8 mouse cellular contexts compared by ENCODE assay signal in the genomic region with DNA sequence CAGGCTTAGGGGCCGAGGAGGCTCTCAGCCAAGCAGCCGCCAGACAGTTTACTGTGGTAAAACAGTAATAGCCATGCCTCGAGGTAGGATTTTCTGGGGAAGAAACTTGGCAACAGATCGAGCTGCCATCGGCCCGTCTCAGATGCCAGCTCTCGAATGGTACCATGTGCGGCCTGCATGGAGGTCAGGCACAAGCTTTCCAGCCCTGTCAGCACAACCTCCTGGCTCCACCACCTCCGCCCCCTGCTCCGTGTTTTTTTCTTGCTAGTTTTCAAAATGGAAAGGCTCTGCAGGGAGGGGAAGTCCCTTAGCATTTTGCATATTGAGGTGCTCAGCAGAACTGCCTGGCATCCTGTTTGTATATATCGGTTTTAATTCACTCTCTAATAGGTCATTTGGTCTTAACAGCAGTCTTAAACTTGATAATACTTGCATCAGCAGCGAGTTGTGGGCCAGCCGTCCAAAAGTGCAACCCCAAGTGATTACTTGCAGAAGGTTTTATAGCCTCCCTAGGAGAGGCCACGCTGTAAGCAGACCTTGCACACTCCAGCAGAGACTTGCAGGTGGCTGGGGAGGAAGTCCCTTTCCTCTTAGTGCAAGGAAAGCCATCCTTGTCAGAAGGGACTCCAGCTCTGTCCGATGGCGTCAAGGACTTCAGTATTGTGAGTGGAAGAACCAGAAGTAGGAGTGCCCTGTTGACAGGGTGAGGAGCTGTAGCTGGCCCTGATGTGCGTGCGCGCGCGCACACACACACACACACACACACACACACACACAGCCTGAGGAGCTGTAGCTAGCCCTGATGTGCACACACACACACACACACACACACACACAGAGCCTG. TPM values are rescaled to one million over a fixed set of nuclear protein-coding genes. Genes with fewer than 3 reads are reported as not detected.
DNase-seq lines count a peak whose midpoint lies in the region; ATAC-seq lines count a peak whose summit lies in the region.

No protein-coding gene starts in this region.

- no peak overlapping the region for H3K4me2 ChIP-seq in forebrain, embryonic 13.5 days
- H3K4me2 ChIP-seq in forebrain, embryonic 12.5 days = no peak overlapping the region
- no peak overlapping the region for H3K4me2 ChIP-seq in liver, embryonic 15.5 days
- no peak overlapping the region for H3K4me2 ChIP-seq in stomach, embryonic 16.5 days (ENCODE audit: low read depth, low read length)

- intact Hi-C loops in gastrocnemius, postnatal 14 days (cut with DNase I; ENCODE audit: low total_unique reads) = no loop called here

- WGBS in forebrain, embryonic 13.5 days = 75% methylated on average over 21 of the region's 21 CpGs
- WGBS in forebrain, embryonic 12.5 days = 81% methylated on average over 21 of the region's 21 CpGs
- WGBS in liver, embryonic 15.5 days (ENCODE audit: insufficient replicate concordance) = 41% methylated on average over 21 of the region's 21 CpGs
- WGBS in stomach, embryonic 16.5 days = 49% methylated on average over 21 of the region's 21 CpGs

- no peaks in the 10 kb centered on the region for H3K9me3 ChIP-seq in forebrain, embryonic 13.5 days (replicated peaks)
- H3K9me3 ChIP-seq in forebrain, embryonic 12.5 days = no peaks in the 10 kb centered on the region
- no peaks in the 10 kb centered on the region for H3K9me3 ChIP-seq in liver, embryonic 15.5 days (replicated peaks)
- no peaks in the 10 kb centered on the region for H3K9me3 ChIP-seq in stomach, embryonic 16.5 days (replicated peaks; ENCODE audit: control insufficient read depth, low read length)

- H3K27me3 ChIP-seq in forebrain, embryonic 13.5 days = no peaks in the 10 kb centered on the region
- H3K27me3 ChIP-seq in forebrain, embryonic 12.5 days = no peaks in the 10 kb centered on the region
- H3K27me3 ChIP-seq in liver, embryonic 15.5 days = no peaks in the 10 kb centered on the region
- no peaks in the 10 kb centered on the region for H3K27me3 ChIP-seq in stomach, embryonic 16.5 days (ENCODE audit: control insufficient read depth, insufficient read depth, low read length)

- H3K27ac ChIP-seq in forebrain, embryonic 13.5 days = peak overlapping the region; percentile 54
- H3K27ac ChIP-seq in forebrain, embryonic 12.5 days = no peak overlapping the region
- peak overlapping the region; percentile 88 for H3K27ac ChIP-seq in liver, embryonic 15.5 days (replicated peaks)
- peak overlapping the region; percentile 35 for H3K27ac ChIP-seq in stomach, embryonic 16.5 days (ENCODE audit: low read length)

- no peaks in the 10 kb centered on the region for H3K36me3 ChIP-seq in forebrain, embryonic 13.5 days (ENCODE audit: poor library complexity, severe bottlenecking)
- H3K36me3 ChIP-seq in forebrain, embryonic 12.5 days (replicated peaks) = no peaks in the 10 kb centered on the region
- H3K36me3 ChIP-seq in liver, embryonic 15.5 days (replicated peaks) = no peaks in the 10 kb centered on the region
- H3K36me3 ChIP-seq in stomach, embryonic 16.5 days (ENCODE audit: control insufficient read depth, insufficient read depth, low read length) = no peaks in the 10 kb centered on the region

- 0 out of 2 replicates have a peak, but pooled peaks have one; percentile 20 for ATAC-seq in forebrain, embryonic 13.5 days
- no peak for ATAC-seq in forebrain, embryonic 12.5 days (ENCODE audit: low FRiP score)
- peak; percentile 85 for ATAC-seq in inflammation-experienced regulatory T-cells, adult 6 months
- no peak for ATAC-seq in liver, embryonic 15.5 days (ENCODE audit: insufficient read depth)
- ATAC-seq in stomach, embryonic 16.5 days (ENCODE audit: insufficient read depth, low FRiP score) = peak; percentile 28; the same call in 1 of the 2 replicates

- no peak overlapping the region for H3K4me3 ChIP-seq in forebrain, embryonic 13.5 days
- no peak overlapping the region for H3K4me3 ChIP-seq in forebrain, embryonic 12.5 days (replicated peaks)
- no peak overlapping the region for H3K4me3 ChIP-seq in liver, embryonic 15.5 days (replicated peaks)
- H3K4me3 ChIP-seq in stomach, embryonic 16.5 days (replicated peaks; ENCODE audit: low read length) = no peak overlapping the region

- H3K4me1 ChIP-seq in forebrain, embryonic 13.5 days = peaks cover 22% of the 10 kb centered on the region
- H3K4me1 ChIP-seq in forebrain, embryonic 12.5 days = 0 out of 2 replicates have a peak, but pooled peaks cover 6% of the 10 kb centered on the region
- H3K4me1 ChIP-seq in liver, embryonic 15.5 days (replicated peaks) = peaks cover 70% of the 10 kb centered on the region
- H3K4me1 ChIP-seq in stomach, embryonic 16.5 days (ENCODE audit: control insufficient read depth, insufficient read depth, low read length) = peaks cover 34% of the 10 kb centered on the region

- no peak overlapping the region for H3K9ac ChIP-seq in forebrain, embryonic 13.5 days
- no peak overlapping the region for H3K9ac ChIP-seq in forebrain, embryonic 12.5 days
- no peak overlapping the region for H3K9ac ChIP-seq in liver, embryonic 15.5 days
- peak overlapping the region; percentile 12; the same call in 1 of the 2 replicates for H3K9ac ChIP-seq in stomach, embryonic 16.5 days (ENCODE audit: low read length)

- DNase-seq in T-cell, adult 2 months (ENCODE audit: low spot score) = peak; percentile 33
- DNase-seq in gastrocnemius, postnatal 14 days = peak; percentile 23
- no peak for DNase-seq in layer of hippocampus, adult 9-10 months (ENCODE audit: low spot score)

RNA-seq across cellular contexts. Expression of gene Spock2, which starts 24.8 kb away (rescaled TPM):
- polyA plus RNA-seq in forebrain, embryonic 13.5 days (2015; fragmentation: Nextera tagmentation; extraction: Ambion mirVana) = 19.7 and 25.9 TPM in 2 replicates
- 13.2 and 14.3 TPM in 2 replicates for polyA plus RNA-seq in forebrain, embryonic 12.5 days (2016; fragmentation: Nextera tagmentation; extraction: Ambion mirVana)
- 10 to 100 TPM in 1 of 2 experiments, 1 to 10 TPM in 1; 6.2 to 10.5 TPM for total RNA-seq in gastrocnemius, postnatal 14 days (2021)
- polyA plus RNA-seq in inflammation-experienced regulatory T-cells, adult 6 months (2017; shearing (Covaris generic)) = 1 to 10 TPM; 1.5 to 8.7 (median 8.0) TPM
- 0.09 and 0.10 TPM in 2 replicates for polyA plus RNA-seq in liver, embryonic 15.5 days (2015; fragmentation: Nextera tagmentation; extraction: Ambion mirVana)
- polyA plus RNA-seq in stomach, embryonic 16.5 days (2015; fragmentation: Nextera tagmentation; extraction: Ambion mirVana) = 6.3 and 6.6 TPM in 2 replicates

Comparison
In these comparisons a context has a peak if more than half of its experiments do, and no peak if none do; other contexts are left out.
1. ATAC-seq: peak in forebrain, embryonic 13.5 days (single experiment), inflammation-experienced regulatory T-cells, adult 6 months (single experiment) and stomach, embryonic 16.5 days (single experiment); none in forebrain, embryonic 12.5 days (single experiment) and liver, embryonic 15.5 days (single experiment).